Mouse (Mus musculus): Measurements from ENCODE around the gene Pard3b.
A peak's percentile ranks its signal among the peaks of the same experiment; 100 is the strongest.

The Pard3b gene

DNA sequence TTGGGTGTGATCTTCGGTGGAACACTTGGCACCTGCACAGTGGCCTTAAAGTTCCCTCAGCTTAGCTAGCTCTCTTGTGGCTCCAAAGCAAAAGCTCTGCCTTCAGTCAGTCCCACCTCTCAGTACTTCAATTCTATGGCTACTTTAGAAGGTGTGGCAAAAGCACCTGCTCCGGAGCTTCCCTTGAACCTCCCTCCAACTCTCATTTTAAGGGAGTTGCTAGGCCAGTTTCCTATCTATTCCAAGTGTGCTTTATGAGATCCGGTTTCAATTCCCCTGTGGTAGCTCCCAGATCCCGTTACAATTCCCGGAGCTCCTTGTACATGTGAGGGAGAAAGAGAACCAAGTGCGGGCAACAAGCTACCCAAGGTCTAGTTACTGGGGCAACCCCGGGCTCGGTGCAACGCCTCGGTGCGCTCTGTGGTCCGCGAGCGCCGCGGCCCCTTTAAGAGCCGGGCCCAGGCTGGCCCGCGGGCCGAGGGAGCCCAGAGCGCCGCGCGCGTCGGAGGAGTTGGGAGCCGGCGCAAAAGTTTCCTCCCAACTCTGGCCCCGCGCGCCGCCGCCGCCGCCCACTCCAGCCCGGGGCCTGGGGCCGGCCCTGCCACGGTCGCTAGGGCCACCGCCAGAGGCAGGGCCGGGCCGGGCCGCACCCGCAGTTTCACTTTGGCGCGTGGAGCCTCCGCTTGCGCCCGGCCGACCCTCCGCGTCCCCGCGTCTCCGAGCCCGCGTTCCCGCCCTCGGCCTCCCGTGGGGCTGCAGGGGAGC is at the start of gene Pard3b:
Pard3b (plus strand) TSS at position 478 of the 765 bp plus-strand sequence.
- DNase-seq (ENCODE audit: low spot score in 2 of 2): peak; percentile 29 to 59

DNA sequence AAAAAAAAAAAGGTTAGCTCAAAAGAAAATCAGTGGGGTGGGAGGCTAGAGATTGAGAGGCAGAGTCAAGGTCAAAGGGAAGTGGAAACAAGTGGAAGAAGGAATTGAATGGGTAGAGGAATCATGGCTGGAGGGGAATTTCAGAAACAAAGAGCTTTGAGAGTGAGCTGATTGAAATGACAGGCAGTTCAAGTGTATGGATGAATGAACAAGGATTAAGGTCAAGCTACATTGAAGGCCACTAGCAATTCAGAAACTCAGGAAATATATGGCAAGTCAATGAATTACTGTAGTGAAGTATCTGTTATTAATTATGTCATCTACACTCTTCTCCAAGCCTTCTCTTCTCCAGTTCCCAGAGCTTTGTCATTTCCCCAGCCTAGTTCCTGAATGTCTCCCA is 22.4 kb upstream of the Pard3b start:
- DNase-seq (ENCODE audit: low spot score in 2 of 2): no peak

DNA sequence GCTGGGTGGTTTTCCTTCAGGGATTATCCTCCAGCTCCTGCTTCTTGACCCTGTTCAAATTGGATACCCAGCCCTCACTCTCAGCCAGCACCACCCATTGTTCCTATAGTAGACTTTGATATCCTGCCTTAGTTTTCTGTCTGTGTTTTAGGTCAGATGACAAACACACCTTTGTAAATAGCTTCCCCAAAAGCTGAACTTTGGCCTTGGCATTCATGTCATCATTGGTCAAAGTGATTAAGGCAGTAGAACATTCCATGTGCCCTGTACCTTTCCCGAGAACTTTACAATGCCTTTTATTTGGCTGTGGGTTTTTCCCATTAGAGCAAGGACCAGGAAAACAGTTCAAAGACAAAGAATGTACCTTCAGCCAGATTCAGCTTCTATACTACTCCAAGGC is 18.0 kb upstream of the Pard3b start:
- DNase-seq (ENCODE audit: low spot score in 2 of 2): no peak

DNA sequence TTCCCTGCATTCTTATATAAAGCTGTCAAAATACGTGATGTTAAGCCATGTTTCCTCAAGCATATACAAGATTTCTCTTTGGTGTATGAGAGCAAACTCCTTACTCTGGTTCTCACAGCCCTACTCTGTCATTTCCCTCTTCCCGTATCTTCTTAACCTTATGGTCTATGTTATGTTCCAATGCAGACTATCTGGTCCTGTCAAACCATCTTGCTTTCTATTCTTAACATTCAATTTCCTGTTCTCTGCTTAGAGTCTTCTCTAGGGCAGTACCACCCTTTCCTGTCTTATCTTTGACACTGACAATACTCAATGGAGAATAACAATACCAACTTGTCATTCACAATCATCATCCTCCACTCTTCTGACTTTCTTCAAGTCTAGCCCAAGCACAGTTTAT is 8.8 kb upstream of the Pard3b start:
- DNase-seq (ENCODE audit: low spot score in 2 of 2): no peak

DNA sequence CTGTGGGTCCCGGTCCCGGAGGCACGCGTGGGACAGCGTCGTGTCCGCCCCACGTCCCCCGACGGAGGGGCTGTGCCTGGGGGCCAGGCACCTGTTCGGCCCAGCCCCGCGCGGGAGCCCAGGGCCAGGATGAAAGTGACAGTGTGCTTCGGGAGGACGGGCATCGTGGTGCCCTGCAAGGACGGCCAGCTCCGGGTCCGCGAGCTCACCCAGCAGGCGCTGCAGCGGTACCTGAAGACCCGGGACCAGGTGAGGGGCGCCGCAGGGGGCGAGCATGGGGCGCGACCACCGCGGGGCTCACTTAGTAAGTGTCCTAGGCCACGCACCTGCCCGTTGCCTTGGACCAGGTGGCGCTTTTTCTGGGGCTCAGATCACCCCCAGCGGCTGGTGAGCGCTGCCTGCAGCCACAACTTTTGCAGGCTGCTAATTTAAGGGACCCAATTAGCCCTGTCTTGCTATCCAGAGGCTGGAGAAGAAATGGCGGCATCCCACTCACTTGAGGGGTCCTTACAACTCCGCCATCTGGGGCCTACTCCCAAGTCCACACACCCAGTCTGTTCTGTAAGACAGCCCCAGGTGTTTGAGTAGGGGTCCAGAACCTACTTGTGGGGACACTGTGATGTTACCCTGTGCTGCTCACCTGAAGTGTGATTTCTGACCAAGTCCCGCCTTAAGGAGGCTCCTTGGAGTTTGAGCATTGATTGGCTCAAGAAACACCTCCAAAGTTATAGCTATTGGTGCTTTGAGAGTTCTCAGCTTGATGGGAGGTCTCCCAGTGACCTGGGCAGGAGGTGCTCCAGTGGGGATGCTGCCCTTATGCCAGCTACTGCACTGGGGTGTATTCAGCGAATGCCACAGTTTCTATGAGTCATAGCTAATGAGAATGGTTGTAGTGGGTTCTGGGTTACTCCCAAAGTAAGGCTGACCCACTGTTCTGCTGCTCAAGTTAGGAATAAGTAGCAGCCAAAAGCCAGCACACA is 780 bp downstream of the Pard3b start:
- DNase-seq (ENCODE audit: low spot score in 2 of 2): peak in 1 of 2 experiments; percentile 28

DNA sequence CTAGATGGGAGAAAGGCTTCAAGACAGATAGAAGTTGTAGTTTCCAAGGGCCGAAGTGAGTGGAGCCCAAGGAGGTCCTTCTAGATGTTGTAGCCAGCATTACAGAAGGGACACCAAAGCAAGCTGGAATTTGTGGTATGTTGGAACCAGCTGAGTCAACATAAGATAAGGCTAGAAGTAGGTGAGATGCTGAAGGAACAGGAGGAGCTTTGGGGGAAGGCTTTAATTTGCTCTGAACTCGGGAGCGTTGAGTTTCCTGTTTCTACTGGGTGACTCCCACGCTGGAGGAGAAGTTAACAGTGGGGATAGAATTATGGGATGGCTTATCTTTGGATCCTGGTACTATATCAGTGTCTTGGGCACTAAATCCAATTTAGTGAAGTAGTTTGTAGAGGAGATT is 3.3 kb downstream of the Pard3b start:
- DNase-seq (ENCODE audit: low spot score in 2 of 2): no peak

DNA sequence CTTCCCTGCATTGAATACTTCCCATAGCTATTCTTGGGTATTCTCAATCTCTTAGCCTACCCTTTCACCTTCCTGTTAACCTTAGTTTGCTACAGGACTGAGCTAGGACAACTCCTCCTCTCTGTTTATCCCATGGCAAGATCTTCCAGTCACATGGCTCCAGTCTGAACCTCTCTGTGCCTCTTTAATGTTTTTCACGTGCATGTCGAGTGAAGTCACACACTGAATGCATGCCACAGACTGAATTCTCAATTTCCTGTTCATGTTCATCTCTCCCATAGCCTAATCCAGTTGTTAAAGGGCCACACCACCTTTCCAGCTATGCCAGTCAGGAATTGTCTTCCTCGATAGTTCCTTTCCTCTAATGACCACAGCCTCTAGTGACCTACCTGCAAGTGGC is 6.4 kb downstream of the Pard3b start:
- no peak for DNase-seq (ENCODE audit: low spot score in 2 of 2)

DNA sequence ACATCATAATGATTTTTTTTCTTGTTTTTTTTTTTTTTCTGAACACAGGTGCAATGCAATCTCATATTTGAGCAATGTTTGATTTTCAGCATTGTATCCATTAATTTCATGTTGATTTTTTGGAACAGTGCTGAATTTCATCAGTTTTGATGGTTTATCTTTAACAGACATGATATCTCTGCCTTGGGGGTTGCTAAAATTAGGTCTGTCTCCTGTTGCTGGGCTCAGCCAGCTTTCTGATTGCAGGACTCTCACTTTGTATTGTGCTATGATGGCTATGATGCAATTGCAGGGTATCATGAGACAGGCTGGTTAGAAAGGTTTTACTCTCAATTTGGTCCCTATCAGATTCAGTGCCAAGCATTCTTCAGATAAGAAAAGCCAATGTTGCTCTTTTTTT is 11.3 kb downstream of the Pard3b start:
- DNase-seq (ENCODE audit: low spot score in 2 of 2): no peak

DNA sequence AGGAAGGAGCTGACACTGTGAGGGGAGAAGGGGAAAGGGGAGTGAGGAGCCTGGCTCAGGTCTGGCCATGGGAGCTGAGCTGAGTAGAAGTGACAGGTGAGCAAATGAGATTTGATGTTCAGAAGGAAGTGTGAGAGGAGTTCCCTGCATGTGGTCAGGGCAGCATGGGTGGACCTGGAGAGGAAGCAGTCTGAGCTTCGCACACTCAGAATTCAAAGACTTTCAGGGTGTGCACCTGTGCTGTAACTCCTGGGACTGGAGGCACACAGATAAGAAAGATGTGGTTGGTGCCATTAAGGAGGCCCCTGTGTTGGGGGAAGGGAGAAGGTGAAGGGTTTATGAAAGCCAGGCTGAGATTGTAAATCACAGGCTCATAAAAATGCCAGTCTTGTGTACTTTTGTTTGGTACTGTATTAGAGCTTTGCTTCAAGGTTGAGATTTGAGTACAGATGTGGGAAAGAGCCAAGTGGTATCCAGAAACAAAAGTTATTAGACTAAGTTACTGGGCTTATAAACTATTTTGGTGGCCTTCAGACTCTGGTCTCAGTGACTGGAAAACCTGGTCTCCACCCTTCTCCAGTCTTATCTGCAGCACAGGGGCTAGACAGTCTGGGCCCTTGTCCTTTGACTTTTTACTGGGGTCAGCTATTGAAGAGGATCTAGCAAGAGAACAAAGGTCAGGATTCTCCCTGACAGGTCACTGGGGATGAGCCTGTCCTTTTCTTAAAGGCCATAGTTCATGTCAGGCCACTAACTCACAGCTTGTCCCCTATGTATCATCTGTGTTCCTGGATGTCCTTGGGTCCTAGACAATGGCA is 13.0 kb downstream of the Pard3b start:
- DNase-seq (ENCODE audit: low spot score in 2 of 2): no peak

DNA sequence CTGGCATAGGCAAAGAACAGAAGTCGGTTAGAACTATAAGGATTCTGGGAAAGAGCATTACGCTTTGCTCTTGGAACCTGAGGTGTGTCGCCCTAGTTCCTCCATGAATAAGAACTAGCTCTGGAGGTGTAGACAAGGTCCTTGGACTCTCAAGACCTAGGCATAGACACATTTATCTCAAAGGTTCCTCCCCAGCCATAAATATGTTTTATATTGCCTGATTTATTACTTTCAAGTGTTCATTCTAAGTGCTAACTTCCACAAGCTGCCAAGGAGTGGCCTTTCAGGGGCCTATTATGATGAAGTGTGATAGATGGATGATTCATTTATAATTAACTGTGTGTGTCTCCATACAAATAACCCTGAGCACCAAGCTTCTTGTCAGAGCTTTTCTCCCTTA is 19.1 kb downstream of the Pard3b start:
- DNase-seq (ENCODE audit: low spot score in 2 of 2): no peak

DNA sequence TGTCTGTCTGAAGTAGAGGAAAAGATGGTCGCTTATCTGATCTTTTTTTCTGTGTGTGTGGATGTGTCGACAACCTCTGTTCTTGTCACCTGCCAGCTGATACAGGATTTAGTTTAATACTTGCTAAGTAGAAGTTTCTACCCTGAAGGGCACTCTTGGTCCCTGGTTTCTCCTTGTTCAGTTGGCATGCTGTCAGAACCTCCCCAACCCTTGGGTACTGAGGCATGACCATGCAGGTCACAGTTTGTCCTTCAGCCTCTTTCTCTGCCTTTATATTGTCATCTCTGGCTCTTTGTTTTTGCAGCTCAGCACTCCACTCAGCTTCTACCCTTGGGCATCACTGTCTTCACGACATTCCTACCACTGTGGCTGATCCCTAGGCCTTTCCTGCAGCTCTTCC is 21.3 kb downstream of the Pard3b start:
- no peak for DNase-seq (ENCODE audit: low spot score in 2 of 2)

DNA sequence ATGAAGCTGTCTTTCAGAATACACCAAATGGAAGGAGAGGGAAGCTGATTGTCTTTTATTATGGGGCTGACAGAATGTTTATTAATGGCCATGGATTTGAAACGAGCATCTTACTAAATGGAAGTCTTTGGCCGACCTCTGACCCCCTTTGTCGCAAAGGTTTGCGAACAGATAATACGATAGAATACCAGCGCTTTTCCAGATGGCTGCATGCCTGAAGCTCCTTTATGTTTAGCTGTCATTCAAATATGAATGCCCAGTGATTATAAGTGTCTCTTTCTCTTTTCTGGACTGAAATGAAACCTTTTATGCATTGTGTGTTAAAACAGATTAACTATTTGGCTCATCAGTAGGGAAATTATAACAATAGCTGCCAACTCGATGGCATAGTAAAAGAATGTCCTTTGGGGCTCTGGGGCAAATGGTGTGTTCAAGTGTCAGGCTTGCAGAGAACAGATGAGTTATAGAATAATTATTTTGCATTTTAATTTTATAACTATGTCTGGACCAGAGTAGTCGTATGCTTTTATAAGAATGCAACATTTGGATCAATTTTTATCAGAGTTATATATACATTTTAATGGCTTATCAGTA is 46.7 kb downstream of the Pard3b start:
- DNase-seq (ENCODE audit: low spot score in 2 of 2): no peak

DNA sequence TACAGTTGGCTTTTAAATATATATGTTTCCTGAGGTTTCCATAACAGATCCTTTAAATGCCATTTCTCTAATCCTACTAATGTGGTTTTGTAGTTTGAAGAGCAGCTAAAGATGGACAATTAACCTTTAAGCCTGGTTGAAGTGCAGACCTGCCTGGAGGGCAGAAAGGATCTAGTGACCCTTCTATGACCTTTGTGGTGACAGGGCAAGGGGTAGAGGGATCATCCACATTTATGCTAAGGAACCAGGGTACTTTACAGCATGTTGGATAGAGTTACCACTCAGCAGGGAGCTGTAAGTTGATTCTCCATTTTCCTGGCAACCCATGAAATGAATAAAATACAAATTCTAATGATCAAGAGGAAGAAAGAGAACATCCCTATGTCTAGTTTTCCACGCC is 47.3 kb downstream of the Pard3b start:
- no peak for DNase-seq (ENCODE audit: low spot score in 2 of 2)

DNA sequence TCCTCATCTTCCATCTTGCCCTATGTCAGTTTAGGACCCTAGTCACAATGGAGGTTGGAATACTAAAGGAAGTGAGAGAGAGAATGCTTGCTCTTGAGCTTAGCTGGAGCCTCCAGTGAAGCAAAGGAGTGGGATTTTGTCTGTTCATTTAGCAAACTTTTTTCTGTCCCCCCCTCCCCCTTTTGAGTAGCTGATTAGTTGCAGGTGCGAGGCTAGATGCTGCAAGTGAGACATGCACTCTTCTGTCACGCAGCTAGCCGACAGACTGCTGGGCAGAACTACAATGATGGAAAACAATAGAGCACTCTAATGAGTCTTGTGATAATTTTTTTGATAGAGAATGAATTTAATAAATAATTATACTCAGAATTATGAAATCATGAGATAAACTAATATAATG is 49.7 kb downstream of the Pard3b start:
- no peak for DNase-seq (ENCODE audit: low spot score in 2 of 2)

DNA sequence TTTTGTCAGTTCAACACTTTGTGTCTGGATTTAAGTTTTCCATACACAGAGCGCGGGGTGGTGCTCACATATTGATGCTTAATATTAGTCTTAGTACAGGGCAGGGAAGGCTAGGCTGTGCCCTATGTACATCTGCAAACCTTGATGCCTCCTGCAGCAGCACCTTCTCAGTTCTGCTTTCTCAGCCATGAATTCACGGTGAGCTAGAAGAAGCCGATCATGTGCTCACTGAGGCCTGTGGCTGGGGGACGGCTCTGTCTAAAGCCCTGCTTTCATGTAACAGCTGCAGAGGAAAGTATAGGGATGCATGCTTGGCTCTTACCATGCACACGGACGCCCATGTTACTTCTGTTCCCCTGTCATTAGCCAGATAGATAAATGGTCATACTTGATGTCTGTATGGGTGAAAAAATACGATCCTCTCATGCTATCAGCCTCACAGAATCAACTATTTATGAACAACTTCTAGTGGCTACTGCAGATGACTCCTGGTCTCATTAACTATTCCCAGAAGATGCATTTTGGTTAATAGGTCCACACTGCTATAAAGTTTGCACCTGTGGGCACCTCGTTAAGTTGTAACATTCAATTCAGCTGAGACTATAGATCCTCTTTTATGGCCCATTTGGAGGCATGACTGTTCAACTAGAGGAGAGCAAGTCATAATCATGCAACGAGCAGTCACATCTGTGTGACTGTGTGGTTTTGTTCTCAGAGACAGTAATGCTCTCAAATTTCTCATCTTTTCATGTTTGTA is 60.0 kb downstream of the Pard3b start:
- no peak for DNase-seq (ENCODE audit: low spot score in 2 of 2)

DNA sequence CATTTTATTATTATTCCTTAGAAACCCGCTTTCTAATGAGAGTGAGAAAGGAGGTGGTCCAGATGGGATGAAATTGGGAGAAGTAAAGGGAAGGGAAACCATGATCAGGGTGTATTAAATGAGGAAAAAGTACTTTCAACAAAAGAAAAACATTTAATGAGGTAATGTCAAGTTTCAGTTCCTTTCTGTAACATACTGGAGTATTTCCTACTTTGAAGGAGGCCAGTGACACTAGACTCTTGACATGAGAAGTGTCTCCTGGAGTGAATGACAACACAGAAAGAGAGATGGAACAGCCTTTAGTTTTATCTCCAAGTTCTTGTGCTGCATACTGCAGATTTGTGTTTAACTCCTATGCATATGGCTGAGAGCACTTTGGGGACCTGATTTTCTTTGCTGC is 71.2 kb downstream of the Pard3b start:
- no peak for DNase-seq (ENCODE audit: low spot score in 2 of 2)

DNA sequence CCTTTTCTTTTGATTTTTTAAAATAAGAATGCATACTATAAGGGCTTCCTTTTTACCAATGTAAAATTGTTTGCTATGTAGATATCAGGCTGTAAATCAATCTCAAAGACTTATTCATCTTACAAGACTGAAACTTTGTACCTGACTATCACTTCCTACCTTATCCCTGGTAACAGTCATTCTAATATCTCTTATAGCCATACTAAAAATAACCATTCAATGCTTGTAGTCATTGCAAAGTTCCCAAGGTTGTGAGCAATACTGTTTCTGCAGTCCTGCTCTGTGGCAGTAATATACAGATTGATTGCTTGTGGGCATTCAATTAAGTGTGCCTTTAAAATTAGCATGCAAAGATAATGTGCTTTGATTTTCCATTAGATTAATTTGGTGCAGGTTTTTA is 72.9 kb downstream of the Pard3b start:
- no peak for DNase-seq (ENCODE audit: low spot score in 2 of 2)

DNA sequence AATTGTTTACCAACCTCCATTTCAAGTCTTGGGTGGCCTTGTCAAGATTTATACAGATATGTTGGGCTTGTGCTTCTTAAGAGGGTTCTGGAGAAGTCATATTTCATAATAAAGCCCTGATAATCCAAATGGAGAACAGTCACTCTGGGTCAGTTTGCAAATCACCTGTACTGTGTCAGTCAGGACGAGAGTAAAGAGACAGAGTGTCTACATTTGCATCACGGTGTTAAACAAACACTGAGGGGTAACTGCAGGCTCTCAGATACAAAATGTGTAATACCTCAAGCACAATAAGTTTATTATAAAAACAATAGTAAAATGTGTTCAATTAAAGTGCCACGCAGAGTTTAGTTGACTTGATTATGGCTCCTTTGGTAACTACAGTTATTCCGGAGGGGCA is 91.0 kb downstream of the Pard3b start:
- no peak for DNase-seq (ENCODE audit: low spot score in 2 of 2)

DNA sequence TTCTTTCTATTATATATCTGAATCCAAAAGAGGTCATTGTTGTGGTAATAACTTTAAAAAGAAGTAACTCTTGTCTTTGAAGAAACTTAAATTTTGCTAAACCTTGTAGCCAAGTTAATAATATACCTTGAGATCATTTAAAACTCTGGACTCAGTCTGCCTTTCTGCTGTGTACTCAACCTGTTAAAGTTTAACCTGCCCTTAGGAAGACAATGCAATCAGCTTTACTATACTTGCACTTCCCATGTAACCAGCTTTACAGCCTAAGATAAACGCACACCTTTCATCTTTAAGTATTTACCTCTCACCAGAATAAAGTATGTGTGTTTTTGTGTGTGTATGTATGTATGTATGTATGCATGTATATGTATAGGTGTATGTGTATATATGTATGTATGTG is 97.9 kb downstream of the Pard3b start:
- no peak for DNase-seq (ENCODE audit: low spot score in 2 of 2)

DNA sequence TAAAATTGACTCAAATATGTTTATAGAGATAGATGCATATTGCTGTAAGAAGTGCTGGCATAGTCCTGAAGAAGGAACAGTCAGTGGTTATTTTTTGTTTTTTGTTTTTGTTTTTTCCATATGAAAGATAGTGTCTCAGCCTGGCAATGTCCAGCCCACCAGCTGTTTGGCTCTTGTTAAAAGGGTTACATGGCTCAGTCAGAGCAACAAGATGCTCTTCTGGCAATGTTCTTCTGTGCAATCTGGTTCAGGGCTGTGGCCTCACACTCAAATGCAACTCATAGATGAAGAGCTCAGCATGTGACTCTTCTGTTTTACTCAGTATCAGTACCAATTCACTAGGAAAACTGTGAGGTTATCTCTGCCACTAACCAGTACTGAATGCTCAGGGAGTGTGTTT is 104.2 kb downstream of the Pard3b start:
- no peak for DNase-seq (ENCODE audit: low spot score in 2 of 2)

DNA sequence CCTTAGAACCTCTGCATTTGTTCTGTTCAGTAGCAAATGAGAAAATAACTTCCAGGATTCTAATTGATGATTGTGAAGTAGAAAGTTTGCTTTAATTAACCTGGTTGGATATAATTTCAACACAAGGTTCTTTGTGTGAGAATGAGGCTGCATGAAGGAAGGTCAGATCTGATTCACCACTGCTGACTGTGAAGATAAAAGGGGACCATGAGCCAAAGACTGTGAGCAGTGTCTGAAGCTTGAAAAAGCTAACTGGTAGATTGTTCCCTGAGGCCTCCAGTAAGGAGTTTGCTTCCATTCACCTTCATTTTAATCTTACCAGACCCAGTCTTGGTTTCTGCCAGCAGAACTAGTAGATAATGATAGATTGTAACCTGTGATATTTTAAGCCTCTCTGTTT is 108.9 kb downstream of the Pard3b start:
- DNase-seq (ENCODE audit: low spot score in 2 of 2): no peak
